ENCODE assay signal across 9 mouse cellular contexts in the genomic region with DNA sequence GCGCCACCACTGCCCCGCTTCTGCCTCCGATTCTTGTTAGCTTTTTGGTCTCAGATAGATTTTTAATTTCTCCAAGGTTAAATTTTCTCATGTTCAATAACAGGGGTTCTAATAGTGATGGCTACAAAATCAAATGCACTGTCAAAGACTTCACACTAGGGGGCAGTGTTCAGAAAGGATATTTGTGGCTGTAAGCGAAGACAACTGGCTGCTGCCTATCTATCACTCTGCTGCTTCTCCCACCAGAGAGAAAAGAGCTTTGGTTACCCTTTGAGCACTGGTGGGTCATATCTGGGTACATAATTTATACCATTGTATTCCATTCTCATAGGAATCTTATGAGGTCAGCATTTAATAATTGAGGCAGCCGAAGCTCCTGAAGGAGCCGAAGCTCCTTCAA.
DNase-seq lines count a peak whose midpoint lies in the region; ATAC-seq and TF ChIP-seq lines count a peak whose summit lies in the region.
"Had no signal": no experiment of that assay in that cellular context is flagged by ENCODE, and none has a peak within 500 bp of the region (broad histone marks: within the 10 kb centered on the region; RNA-seq: fewer than 3 reads in every experiment).

No protein-coding gene starts in this region.

- intact Hi-C loops in left cerebral cortex, adult 2 months (cut with DNase I), result loop anchor here (5.0 to 10.0 kb wide), 2 partner anchors 179 to 242 kb away; no protein-coding TSS in a partner anchor
- intact Hi-C loops in left cerebral cortex, postnatal 4 days (cut with DNase I), result no loop called here

- no peak overlapping the region for H3K4me3 ChIP-seq in left cerebral cortex, adult 2 months
- H3K4me3 ChIP-seq: midbrain, embryonic 12.5 days had no signal

- H3K27ac ChIP-seq in left cerebral cortex, adult 2 months, result no peak overlapping the region
- H3K27ac ChIP-seq: midbrain, embryonic 12.5 days had no signal

- 0 out of 2 replicates have a peak, but pooled peaks have one; percentile 57 for ATAC-seq in megakaryocyte-erythroid progenitor cell, adult 5-6 weeks (replicated peaks; ENCODE audit: low FRiP score, low TSS enrichment, poor library complexity, severe bottlenecking)

- peak; percentile 25 to 39 for DNase-seq in cerebellum, postnatal 14 days
- DNase-seq in cerebellum, postnatal 36 days, result no peak
- DNase-seq in left cerebral cortex, adult 2 months (ENCODE audit: extremely low spot score in 1 of 2, low spot score in 2 of 2), result no peak
- DNase-seq in left cerebral cortex, postnatal 4 days, result no peak
- DNase-seq in brain, adult 2 months (ENCODE audit: low read depth, low spot score), result peak; percentile 38
- DNase-seq in B cell, adult 2 months, result no peak
- no peak for DNase-seq in ovary, adult 18-20 months (ENCODE audit: low spot score)

- peak; percentile 68 for TF ChIP-seq CTCF in left cerebral cortex, adult 2 months (IDR thresholded peaks at IDR 0.05)

Comparison
In these comparisons a context has a peak if more than half of its experiments do, and no peak if none do; other contexts are left out.
1. DNase-seq: peak in cerebellum, postnatal 14 days (2 of 2) and brain, adult 2 months (single experiment); none in cerebellum, postnatal 36 days (0 of 2), left cerebral cortex, adult 2 months (0 of 2), left cerebral cortex, postnatal 4 days (single experiment), B cell, adult 2 months (0 of 2) and ovary, adult 18-20 months (single experiment).